In genomic region chr8:85554391-85555180, GRCm38 (mm10) we compare ENCODE assay signal across 8 mouse cellular contexts. TPM values are rescaled to one million over a fixed set of nuclear protein-coding genes. Genes with fewer than 3 reads are reported as not detected.
A peak's percentile ranks its signal among the peaks of the same experiment; 100 is the strongest.
DNase-seq lines count a peak whose midpoint lies in the region; ATAC-seq and TF ChIP-seq lines count a peak whose summit lies in the region.

No protein-coding gene starts in this region.

- peak; percentile 27 for DNase-seq in kidney, adult 18-20 months
- DNase-seq in kidney, postnatal 25 days: no peak
- DNase-seq in G1E (ENCODE audit: low spot score): peak; percentile 39
- peak; percentile 15 for DNase-seq in embryonic facial prominence, embryonic 10.5 days (ENCODE audit: low spot score)
- peak; percentile 46 for DNase-seq in hindbrain, embryonic 11.5 days (ENCODE audit: low spot score)
- peak; percentile 15 to 26 for DNase-seq in left cerebral cortex, postnatal 36 days (ENCODE audit: low spot score in 2 of 2)
- DNase-seq in urinary bladder, postnatal 25 days (ENCODE audit: low spot score): peak; percentile 63

- H3K27ac ChIP-seq in embryonic facial prominence, embryonic 10.5 days (replicated peaks): peak overlapping the region; percentile 92
- H3K27ac ChIP-seq in hindbrain, embryonic 11.5 days (ENCODE audit: low read depth, low read length): peak overlapping the region; percentile 84
- H3K27ac ChIP-seq in midbrain, embryonic 13.5 days: peak overlapping the region; percentile 93

- H3K4me2 ChIP-seq in hindbrain, embryonic 11.5 days (replicated peaks; ENCODE audit: low read depth, low read length): peak overlapping the region; percentile 81
- peak overlapping the region; percentile 92 for H3K4me2 ChIP-seq in midbrain, embryonic 13.5 days (replicated peaks)

- H3K9me3 ChIP-seq in G1E (replicated peaks): no peaks in the 10 kb centered on the region
- H3K9me3 ChIP-seq in embryonic facial prominence, embryonic 10.5 days: no peaks in the 10 kb centered on the region
- H3K9me3 ChIP-seq in hindbrain, embryonic 11.5 days (ENCODE audit: control insufficient read depth, low read length): no peaks in the 10 kb centered on the region
- H3K9me3 ChIP-seq in midbrain, embryonic 13.5 days: no peaks in the 10 kb centered on the region

- under 1% methylated on average over 66 of the region's 66 CpGs for WGBS in embryonic facial prominence, embryonic 10.5 days
- 1% methylated on average over 58 of the region's 66 CpGs for WGBS in hindbrain, embryonic 11.5 days
- WGBS in midbrain, embryonic 13.5 days: under 1% methylated on average over 44 of the region's 66 CpGs

- peaks cover 59% of the 10 kb centered on the region for H3K4me1 ChIP-seq in G1E (ENCODE audit: insufficient read depth, low read depth, low read length)
- peaks cover 25% of the 10 kb centered on the region; the same call in 1 of the 2 replicates for H3K4me1 ChIP-seq in embryonic facial prominence, embryonic 10.5 days
- H3K4me1 ChIP-seq in hindbrain, embryonic 11.5 days (replicated peaks; ENCODE audit: control insufficient read depth, insufficient read depth, low read length): no peaks in the 10 kb centered on the region
- H3K4me1 ChIP-seq in midbrain, embryonic 13.5 days (replicated peaks): peaks cover 29% of the 10 kb centered on the region

- no peak for TF ChIP-seq CTCF in G1E (IDR thresholded peaks at IDR 0.05; ENCODE audit: low read depth, low read length)

- H3K36me3 ChIP-seq in G1E (replicated peaks): peaks cover 37% of the 10 kb centered on the region
- peaks cover 37% of the 10 kb centered on the region for H3K36me3 ChIP-seq in embryonic facial prominence, embryonic 10.5 days (replicated peaks)
- H3K36me3 ChIP-seq in hindbrain, embryonic 11.5 days (ENCODE audit: control insufficient read depth, insufficient read depth, low read length): 0 out of 2 replicates have a peak, but pooled peaks cover 2% of the 10 kb centered on the region
- peaks cover 26% of the 10 kb centered on the region for H3K36me3 ChIP-seq in midbrain, embryonic 13.5 days

- no peak for ATAC-seq in G1E (ENCODE audit: extremely low read depth, insufficient number of reproducible peaks, low FRiP score, poor library complexity, severe bottlenecking)
- peak; percentile 91 for ATAC-seq in hindbrain, embryonic 11.5 days (ENCODE audit: low FRiP score)
- peak; percentile 92 for ATAC-seq in midbrain, embryonic 13.5 days

- peak overlapping the region; percentile 93 for H3K4me3 ChIP-seq in G1E (ENCODE audit: low read depth, low read length)
- peak overlapping the region; percentile 93 for H3K4me3 ChIP-seq in embryonic facial prominence, embryonic 10.5 days
- peak overlapping the region; percentile 92 for H3K4me3 ChIP-seq in hindbrain, embryonic 11.5 days (ENCODE audit: low read depth, low read length)
- H3K4me3 ChIP-seq in midbrain, embryonic 13.5 days (replicated peaks): peak overlapping the region; percentile 98

- peak overlapping the region; percentile 89 for H3K9ac ChIP-seq in hindbrain, embryonic 11.5 days (ENCODE audit: low read depth, low read length)
- peak overlapping the region; percentile 93 for H3K9ac ChIP-seq in midbrain, embryonic 13.5 days (replicated peaks)

- intact Hi-C loops in left cerebral cortex, postnatal 36 days (cut with DNase I): no loop called here

- H3K27me3 ChIP-seq in G1E (ENCODE audit: insufficient read depth, low read length): no peaks in the 10 kb centered on the region
- H3K27me3 ChIP-seq in embryonic facial prominence, embryonic 10.5 days (replicated peaks; ENCODE audit: low read depth, poor library complexity, severe bottlenecking): no peaks in the 10 kb centered on the region
- no peaks in the 10 kb centered on the region for H3K27me3 ChIP-seq in hindbrain, embryonic 11.5 days (ENCODE audit: control insufficient read depth, insufficient read depth, low read length)
- H3K27me3 ChIP-seq in midbrain, embryonic 13.5 days: no peaks in the 10 kb centered on the region

RNA-seq across cellular contexts. Expression of gene Dnaja2, which starts 0.6 kb away (rescaled TPM):
- total RNA-seq in G1E (2014; fragmentation: Nextera tagmentation): 81.1 and 106 TPM in 2 replicates
- 98.8 and 105 TPM in 2 replicates for total RNA-seq in G1E (2017)
- 127 and 137 TPM in 2 replicates for polyA plus RNA-seq in G1E (2012)
- polyA plus RNA-seq in embryonic facial prominence, embryonic 10.5 days (2016; fragmentation: Nextera tagmentation; extraction: Ambion mirVana): 198 and 212 TPM in 2 replicates
- polyA plus RNA-seq in hindbrain, embryonic 11.5 days (2014; fragmentation: Nextera tagmentation; extraction: Ambion mirVana): 209 and 215 TPM in 2 replicates
- total RNA-seq in left cerebral cortex, postnatal 36 days (2021): 100 to 1,000 TPM; 179 to 197 TPM
- polyA plus RNA-seq in midbrain, embryonic 13.5 days (2015; fragmentation: Nextera tagmentation; extraction: Ambion mirVana): 172 and 183 TPM in 2 replicates

Comparison
In these comparisons a context has a peak if more than half of its experiments do, and no peak if none do; other contexts are left out.
1. DNase-seq: peak in kidney, adult 18-20 months (single experiment), G1E (single experiment), embryonic facial prominence, embryonic 10.5 days (single experiment), hindbrain, embryonic 11.5 days (single experiment), left cerebral cortex, postnatal 36 days (2 of 2) and urinary bladder, postnatal 25 days (single experiment); none in kidney, postnatal 25 days (0 of 2).
2. Peak in every context shown above with its lines, with median percentiles within 50 percentile points of each other: H3K4me3 ChIP-seq and H3K27ac ChIP-seq.